Mouse (Mus musculus): ENCODE measurements around the gene Noct. TPM values are rescaled to one million over a fixed set of nuclear protein-coding genes. Genes with fewer than 3 reads are reported as not detected.
A peak's percentile ranks its signal among the peaks of the same experiment; 100 is the strongest.

The Noct gene
- polyA plus RNA-seq, 1 experiment from 2014 or later, result 11.0 TPM

DNA sequence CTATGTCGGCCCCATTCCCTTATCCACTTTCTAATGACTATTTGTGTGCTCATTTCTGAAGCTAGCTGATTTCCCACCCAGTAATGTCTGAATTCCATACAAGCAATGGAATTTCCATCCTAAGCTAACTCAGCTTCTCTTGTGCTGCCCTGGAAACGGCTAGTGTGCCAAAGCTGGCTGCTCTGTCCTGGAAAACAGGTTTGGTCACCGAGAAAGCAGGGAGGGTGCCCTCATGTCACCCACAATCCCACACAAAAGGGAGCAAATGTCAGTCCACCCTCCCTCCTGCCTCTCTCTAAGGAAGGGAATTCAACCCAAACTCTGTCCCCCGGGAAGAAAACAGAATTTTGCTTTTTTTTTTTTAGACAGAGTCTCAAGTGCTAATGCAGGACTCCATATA is 23.9 kb upstream of the Noct start:
- H3K27ac ChIP-seq (replicated peaks; ENCODE audit: low read depth, low read length), result no peak overlapping the region
- H3K36me3 ChIP-seq (replicated peaks; ENCODE audit: control insufficient read depth, insufficient read depth, low read depth, low read length), result no peaks in the 10 kb centered on the region
- ATAC-seq (replicated peaks; ENCODE audit: insufficient number of reproducible peaks, low FRiP score, low TSS enrichment, low read depth), result no peak
- no peak overlapping the region for H3K4me3 ChIP-seq (ENCODE audit: low read depth, low read length)
- no peaks in the 10 kb centered on the region for H3K27me3 ChIP-seq (ENCODE audit: control insufficient read depth, insufficient read depth, low read length)
- no peaks in the 10 kb centered on the region for H3K9me3 ChIP-seq (replicated peaks; ENCODE audit: control insufficient read depth, low read length)
- no peaks in the 10 kb centered on the region for H3K4me1 ChIP-seq (ENCODE audit: control insufficient read depth, insufficient read depth, low read length)
- no peak for DNase-seq (ENCODE audit: low spot score)
- H3K4me2 ChIP-seq (ENCODE audit: low read depth, low read length), result no peak overlapping the region
- 88% methylated on average over 4 of the region's 4 CpGs for WGBS
- H3K9ac ChIP-seq (replicated peaks; ENCODE audit: low read length), result no peak overlapping the region

DNA sequence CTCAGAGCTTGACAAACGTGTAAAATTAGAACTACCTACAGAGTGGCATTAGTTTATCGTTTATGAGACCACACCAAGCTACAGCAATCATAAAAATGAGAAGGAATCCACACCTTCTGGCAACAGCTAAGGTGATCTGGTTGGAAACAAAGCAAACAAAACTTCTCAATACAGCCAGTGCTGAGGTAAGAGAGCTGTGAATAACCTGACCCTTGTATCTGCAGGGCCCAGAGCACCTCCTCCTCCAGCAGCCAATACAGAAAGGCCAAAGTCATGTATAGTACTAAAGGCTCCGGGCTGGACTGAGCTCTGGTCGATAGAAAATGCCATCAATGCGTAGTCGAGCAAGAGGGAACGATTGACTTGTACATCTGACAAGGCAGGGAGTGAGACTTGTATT is 23.4 kb upstream of the Noct start:
- ATAC-seq (replicated peaks; ENCODE audit: insufficient number of reproducible peaks, low FRiP score, low TSS enrichment, low read depth) (no peak), DNase-seq (ENCODE audit: low spot score) (no peak)
- no peak overlapping the region for H3K4me3 ChIP-seq (ENCODE audit: low read depth, low read length)
- no peaks in the 10 kb centered on the region for H3K27me3 ChIP-seq (ENCODE audit: control insufficient read depth, insufficient read depth, low read length)
- H3K36me3 ChIP-seq (replicated peaks; ENCODE audit: control insufficient read depth, insufficient read depth, low read depth, low read length), result no peaks in the 10 kb centered on the region
- H3K4me2 ChIP-seq (ENCODE audit: low read depth, low read length), result no peak overlapping the region
- WGBS, result 89% methylated on average over 7 of the region's 7 CpGs
- no peak overlapping the region for H3K27ac ChIP-seq (replicated peaks; ENCODE audit: low read depth, low read length)
- no peaks in the 10 kb centered on the region for H3K4me1 ChIP-seq (ENCODE audit: control insufficient read depth, insufficient read depth, low read length)
- no peak overlapping the region for H3K9ac ChIP-seq (replicated peaks; ENCODE audit: low read length)
- no peaks in the 10 kb centered on the region for H3K9me3 ChIP-seq (replicated peaks; ENCODE audit: control insufficient read depth, low read length)

DNA sequence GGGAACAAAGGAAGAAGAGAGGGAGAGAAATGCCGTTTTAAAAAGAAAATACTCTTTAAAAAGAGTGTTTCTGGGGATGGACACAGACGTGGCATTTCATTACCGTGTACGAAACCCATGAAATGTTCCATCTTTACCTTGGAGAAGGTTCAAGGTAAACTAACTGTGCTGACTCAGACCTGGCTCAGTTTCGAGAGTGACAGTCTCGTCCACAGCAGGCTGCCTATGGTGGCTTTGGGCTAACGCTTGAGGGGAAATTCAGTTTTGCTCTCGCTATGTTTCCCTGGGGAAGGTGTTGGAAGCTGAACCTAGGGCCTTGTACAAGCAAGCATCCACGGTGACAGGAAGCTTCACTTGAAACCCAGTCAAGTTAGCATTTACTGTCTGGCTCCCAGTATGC is 22.3 kb upstream of the Noct start:
- Histone ChIP-seq H3K4me3 (ENCODE audit: low read depth, low read length) (no peak overlapping the region), H3K36me3 (replicated peaks; ENCODE audit: control insufficient read depth, insufficient read depth, low read depth, low read length) (no peaks in the 10 kb centered on the region), H3K27me3 (ENCODE audit: control insufficient read depth, insufficient read depth, low read length) (no peaks in the 10 kb centered on the region), H3K27ac (replicated peaks; ENCODE audit: low read depth, low read length) (no peak overlapping the region), H3K4me2 (ENCODE audit: low read depth, low read length) (no peak overlapping the region), H3K4me1 (ENCODE audit: control insufficient read depth, insufficient read depth, low read length) (no peaks in the 10 kb centered on the region), H3K9ac (replicated peaks; ENCODE audit: low read length) (no peak overlapping the region), H3K9me3 (replicated peaks; ENCODE audit: control insufficient read depth, low read length) (no peaks in the 10 kb centered on the region)
- ATAC-seq (replicated peaks; ENCODE audit: insufficient number of reproducible peaks, low FRiP score, low TSS enrichment, low read depth) (no peak), DNase-seq (ENCODE audit: low spot score) (no peak)
- 86% methylated on average over 9 of the region's 9 CpGs for WGBS

DNA sequence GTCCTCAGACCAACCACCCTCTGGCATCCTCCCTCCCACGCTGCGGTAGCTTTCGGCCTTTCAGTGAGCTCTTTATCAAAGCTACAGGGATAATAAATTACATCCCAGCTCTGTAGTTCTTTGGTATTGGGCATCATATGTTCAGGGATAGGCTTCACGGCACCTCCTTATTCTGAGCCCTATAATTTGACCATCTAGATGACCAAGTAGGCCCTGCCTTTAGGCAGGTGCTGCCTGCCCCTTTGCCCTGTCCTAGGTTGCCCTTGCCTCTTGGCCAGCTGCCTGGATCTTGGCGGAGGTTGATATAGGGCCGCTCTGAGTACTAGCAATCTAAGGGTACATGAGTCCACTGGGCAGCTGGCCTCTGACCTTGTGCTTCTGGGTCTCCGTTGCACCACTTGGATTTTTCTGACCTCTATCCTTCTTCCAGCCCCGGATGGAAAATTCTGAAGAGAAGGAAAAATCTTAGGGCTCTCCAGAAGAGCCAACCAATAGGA is 21.7 kb upstream of the Noct start:
- no peak for DNase-seq (ENCODE audit: low spot score)
- Histone ChIP-seq H3K27ac (replicated peaks; ENCODE audit: low read depth, low read length) (no peak overlapping the region), H3K4me1 (ENCODE audit: control insufficient read depth, insufficient read depth, low read length) (no peaks in the 10 kb centered on the region), H3K27me3 (ENCODE audit: control insufficient read depth, insufficient read depth, low read length) (no peaks in the 10 kb centered on the region), H3K4me2 (ENCODE audit: low read depth, low read length) (no peak overlapping the region), H3K9me3 (replicated peaks; ENCODE audit: control insufficient read depth, low read length) (no peaks in the 10 kb centered on the region), H3K9ac (replicated peaks; ENCODE audit: low read length) (no peak overlapping the region), H3K4me3 (ENCODE audit: low read depth, low read length) (no peak overlapping the region), H3K36me3 (replicated peaks; ENCODE audit: control insufficient read depth, insufficient read depth, low read depth, low read length) (no peaks in the 10 kb centered on the region)
- 93% methylated on average over 8 of the region's 8 CpGs for WGBS
- ATAC-seq (replicated peaks; ENCODE audit: insufficient number of reproducible peaks, low FRiP score, low TSS enrichment, low read depth), result no peak

DNA sequence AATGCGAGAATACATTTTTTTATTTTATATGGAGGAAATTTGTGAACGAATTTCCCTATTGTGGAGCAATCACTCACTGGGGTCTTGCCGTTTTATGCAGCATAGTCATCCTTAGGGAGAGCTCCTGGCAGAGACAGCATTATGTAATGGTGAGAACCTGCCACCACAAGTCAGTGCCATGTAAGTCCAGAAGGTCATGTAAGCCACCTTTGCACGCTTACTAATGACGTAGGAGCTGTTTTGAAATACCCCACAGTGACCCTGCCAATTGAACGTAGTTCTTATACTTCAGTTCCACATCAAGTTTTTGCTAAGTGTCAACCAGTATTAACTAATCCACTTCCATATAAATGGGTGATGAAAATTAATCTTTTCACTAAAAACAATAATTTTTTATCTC is 20.3 kb upstream of the Noct start:
- Histone ChIP-seq H3K4me3 (ENCODE audit: low read depth, low read length) (no peak overlapping the region), H3K36me3 (replicated peaks; ENCODE audit: control insufficient read depth, insufficient read depth, low read depth, low read length) (no peaks in the 10 kb centered on the region), H3K27ac (replicated peaks; ENCODE audit: low read depth, low read length) (no peak overlapping the region), H3K4me2 (ENCODE audit: low read depth, low read length) (no peak overlapping the region), H3K4me1 (ENCODE audit: control insufficient read depth, insufficient read depth, low read length) (no peaks in the 10 kb centered on the region), H3K27me3 (ENCODE audit: control insufficient read depth, insufficient read depth, low read length) (no peaks in the 10 kb centered on the region), H3K9me3 (replicated peaks; ENCODE audit: control insufficient read depth, low read length) (no peaks in the 10 kb centered on the region), H3K9ac (replicated peaks; ENCODE audit: low read length) (no peak overlapping the region)
- DNase-seq (ENCODE audit: low spot score) (no peak), ATAC-seq (replicated peaks; ENCODE audit: insufficient number of reproducible peaks, low FRiP score, low TSS enrichment, low read depth) (no peak)
- WGBS, result 85% methylated on average over 6 of the region's 6 CpGs

DNA sequence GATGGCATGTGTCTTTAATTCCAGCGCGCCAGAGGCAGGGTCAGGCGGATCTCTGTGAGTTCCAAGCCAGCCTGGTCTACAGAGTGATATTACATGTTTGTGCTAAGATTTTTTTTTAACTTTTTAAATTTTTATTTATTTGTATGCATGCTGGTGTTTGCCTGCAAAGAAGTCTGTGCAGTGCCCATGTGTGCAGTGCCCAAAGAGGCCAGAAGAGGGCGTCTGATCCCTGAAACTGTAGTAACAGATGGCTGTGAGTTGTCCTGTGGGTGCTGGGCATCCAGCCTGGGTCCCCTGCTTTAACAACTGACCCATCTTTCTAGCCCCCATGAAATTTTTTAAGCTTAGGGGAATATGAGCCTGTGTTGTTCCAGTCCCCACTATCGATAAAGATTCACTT is 19.8 kb upstream of the Noct start:
- H3K27me3 ChIP-seq (ENCODE audit: control insufficient read depth, insufficient read depth, low read length), result no peaks in the 10 kb centered on the region
- no peak overlapping the region for H3K4me2 ChIP-seq (ENCODE audit: low read depth, low read length)
- no peak overlapping the region for H3K4me3 ChIP-seq (ENCODE audit: low read depth, low read length)
- no peaks in the 10 kb centered on the region for H3K9me3 ChIP-seq (replicated peaks; ENCODE audit: control insufficient read depth, low read length)
- DNase-seq (ENCODE audit: low spot score) (no peak), ATAC-seq (replicated peaks; ENCODE audit: insufficient number of reproducible peaks, low FRiP score, low TSS enrichment, low read depth) (no peak)
- H3K4me1 ChIP-seq (ENCODE audit: control insufficient read depth, insufficient read depth, low read length), result no peaks in the 10 kb centered on the region
- no peak overlapping the region for H3K27ac ChIP-seq (replicated peaks; ENCODE audit: low read depth, low read length)
- H3K36me3 ChIP-seq (replicated peaks; ENCODE audit: control insufficient read depth, insufficient read depth, low read depth, low read length), result no peaks in the 10 kb centered on the region
- 88% methylated on average over 5 of the region's 5 CpGs for WGBS
- no peak overlapping the region for H3K9ac ChIP-seq (replicated peaks; ENCODE audit: low read length)

DNA sequence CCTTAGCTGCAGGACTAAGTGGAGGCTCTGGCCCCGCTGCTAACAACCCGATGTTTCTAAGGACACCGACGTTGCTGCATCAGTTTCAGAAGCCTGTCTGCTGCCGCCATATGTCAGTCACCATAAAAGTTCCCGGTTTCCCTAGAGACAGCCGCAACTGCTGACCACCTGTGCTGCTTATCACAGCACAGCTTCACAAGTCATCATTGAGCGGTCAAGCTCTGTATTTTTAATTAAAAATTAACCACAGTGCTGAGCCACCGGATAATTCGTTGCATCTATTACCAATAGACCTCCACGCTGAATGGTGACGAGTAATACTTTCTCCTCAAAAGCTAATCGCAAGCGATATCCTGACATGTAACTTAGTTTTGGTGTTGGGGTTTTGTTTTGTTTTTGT is 19.4 kb upstream of the Noct start:
- no peaks in the 10 kb centered on the region for H3K36me3 ChIP-seq (replicated peaks; ENCODE audit: control insufficient read depth, insufficient read depth, low read depth, low read length)

DNA sequence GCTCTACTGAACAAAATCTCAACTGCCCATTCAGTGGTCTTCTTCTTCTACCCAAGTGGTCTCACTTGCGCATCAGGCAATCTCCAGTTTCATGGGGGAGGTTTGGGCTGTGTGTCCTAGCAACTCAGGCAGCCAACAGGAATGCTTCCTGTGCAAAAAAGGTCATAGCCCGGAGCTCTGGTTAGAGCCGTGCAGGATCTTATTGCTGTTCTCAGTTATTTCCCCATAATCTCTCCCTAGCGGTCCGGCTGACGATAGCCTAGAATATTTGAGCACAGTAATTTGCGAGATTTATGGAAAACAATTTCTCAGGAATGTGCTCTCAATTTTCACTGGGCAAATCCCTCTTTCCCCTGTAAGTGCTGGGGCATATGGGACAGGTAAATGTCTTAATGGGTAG is 17.7 kb upstream of the Noct start:
- Histone ChIP-seq H3K4me2 (ENCODE audit: low read depth, low read length) (no peak overlapping the region), H3K36me3 (replicated peaks; ENCODE audit: control insufficient read depth, insufficient read depth, low read depth, low read length) (no peaks in the 10 kb centered on the region), H3K9ac (replicated peaks; ENCODE audit: low read length) (no peak overlapping the region), H3K4me1 (ENCODE audit: control insufficient read depth, insufficient read depth, low read length) (no peaks in the 10 kb centered on the region), H3K27me3 (ENCODE audit: control insufficient read depth, insufficient read depth, low read length) (no peaks in the 10 kb centered on the region), H3K9me3 (replicated peaks; ENCODE audit: control insufficient read depth, low read length) (no peaks in the 10 kb centered on the region), H3K27ac (replicated peaks; ENCODE audit: low read depth, low read length) (no peak overlapping the region), H3K4me3 (ENCODE audit: low read depth, low read length) (no peak overlapping the region)
- ATAC-seq (replicated peaks; ENCODE audit: insufficient number of reproducible peaks, low FRiP score, low TSS enrichment, low read depth), result no peak
- WGBS, result 68% methylated on average over 7 of the region's 7 CpGs
- peak; percentile 49 for DNase-seq (ENCODE audit: low spot score)

More for the DNA sequence above, 19.4 kb upstream of the Noct start:
- 90% methylated on average over 14 of the region's 14 CpGs for WGBS
- no peaks in the 10 kb centered on the region for H3K27me3 ChIP-seq (ENCODE audit: control insufficient read depth, insufficient read depth, low read length)
- H3K9me3 ChIP-seq (replicated peaks; ENCODE audit: control insufficient read depth, low read length), result no peaks in the 10 kb centered on the region
- no peaks in the 10 kb centered on the region for H3K4me1 ChIP-seq (ENCODE audit: control insufficient read depth, insufficient read depth, low read length)
- no peak overlapping the region for H3K27ac ChIP-seq (replicated peaks; ENCODE audit: low read depth, low read length)
- no peak overlapping the region for H3K9ac ChIP-seq (replicated peaks; ENCODE audit: low read length)
- no peak overlapping the region for H3K4me2 ChIP-seq (ENCODE audit: low read depth, low read length)
- ATAC-seq (replicated peaks; ENCODE audit: insufficient number of reproducible peaks, low FRiP score, low TSS enrichment, low read depth) (no peak), DNase-seq (ENCODE audit: low spot score) (no peak)
- H3K4me3 ChIP-seq (ENCODE audit: low read depth, low read length), result no peak overlapping the region
